Mouse (Mus musculus) testis, postnatal 14 days (tissue): ENCODE measurements around the gene Iqcf3.

Experiments used
- DNase-seq: peaks from one replicate; pipeline ENCODE4 v3.0.0; 2021; ENCODE audit warnings: low spot score

Iqcf3 gene

DNA sequence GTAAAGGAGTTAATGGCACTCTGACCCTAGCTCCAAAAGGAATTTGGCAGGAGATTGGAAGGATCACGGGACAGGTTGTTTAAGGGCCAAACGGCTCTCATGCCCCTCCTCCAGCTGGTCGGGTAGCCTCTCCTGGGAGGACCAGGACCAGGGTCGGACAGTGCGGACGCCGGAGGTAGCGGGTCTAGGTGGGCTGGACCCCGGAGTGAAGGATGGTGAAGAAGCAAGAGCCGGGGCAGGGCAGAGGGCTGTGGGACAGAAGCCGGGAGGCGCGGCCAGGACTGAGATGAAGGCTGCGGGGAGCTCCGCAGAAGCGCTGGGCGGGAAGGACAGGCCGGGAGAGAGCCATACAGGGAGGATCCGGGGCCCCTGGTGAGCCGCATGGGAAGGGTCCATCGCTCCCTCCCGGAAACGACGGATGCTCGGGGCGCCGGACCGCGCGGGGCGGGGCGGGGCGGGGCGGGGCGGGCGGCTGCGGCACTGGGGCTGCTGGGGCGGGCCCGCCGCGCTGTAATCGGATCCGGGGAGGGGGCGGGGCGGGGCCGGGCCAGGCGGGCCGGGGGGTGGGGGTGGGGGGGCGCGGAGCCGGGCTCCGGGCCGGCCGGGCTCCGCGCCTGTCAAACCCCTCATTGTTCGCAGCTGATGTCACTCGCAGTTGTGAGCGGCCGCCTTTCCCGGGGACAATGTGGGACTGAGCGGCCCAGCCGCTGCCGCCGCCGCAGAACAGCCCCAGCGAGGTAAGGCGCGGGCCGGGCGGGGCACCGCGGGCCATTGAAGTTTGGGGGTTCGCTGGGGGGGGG is 108.0 kb downstream of the Iqcf3 start, which contains the start of gene Pcbp4:
TSS of gene Pcbp4 (plus strand) at position 21 of the 800 bp plus-strand sequence.
- DNase-seq: peak; percentile 49
